Mouse (Mus musculus) thymus, postnatal 25 days (tissue): ENCODE data around the gene Lefty1.
"Not testable (repeated sequence)": the region's sequence is repeated elsewhere in the genome, so short reads cannot be mapped to it uniquely, and the experiment has no call there.

Experiments
- DNase-seq: peaks from one replicate; pipeline ENCODE4 v3.0.0; 2022

Lefty1 gene

DNA sequence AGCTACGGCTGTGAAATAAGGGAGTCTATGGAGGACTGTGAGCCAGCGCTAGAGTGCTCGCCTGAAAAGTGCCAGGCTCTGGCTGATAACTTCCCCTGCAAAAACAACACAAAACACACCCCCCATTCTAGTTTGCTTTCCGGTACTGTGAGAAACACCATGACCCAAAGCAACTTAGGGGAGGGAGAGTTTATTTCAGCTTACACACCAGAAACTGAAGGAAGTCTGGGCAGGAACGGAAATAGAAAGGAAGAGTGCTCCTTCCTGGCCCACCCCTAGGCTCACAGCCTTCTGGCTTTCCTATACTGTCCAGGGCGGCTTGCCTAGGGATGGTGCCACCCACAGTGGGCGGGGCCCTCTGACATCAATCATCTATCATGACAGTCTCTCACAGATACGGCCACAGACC lies 22.2 kb downstream of the Lefty1 start:
- no peak for DNase-seq

- no peak for DNase-seq
Observed at GRCm38 (mm10) chr1:180957989-180958388, 23.2 kb downstream of the Lefty1 start.

- DNase-seq, result no peak
Observed at GRCm38 (mm10) chr1:180958797-180959196, 24.0 kb downstream of the Lefty1 start.

GRCm38 (mm10) chr1:180965786-180966185 lies 31.0 kb downstream of the Lefty1 start:
- no peak for DNase-seq

- DNase-seq, result no peak
Observed at GRCm38 (mm10) chr1:180966542-180966941, 31.7 kb downstream of the Lefty1 start.

DNA sequence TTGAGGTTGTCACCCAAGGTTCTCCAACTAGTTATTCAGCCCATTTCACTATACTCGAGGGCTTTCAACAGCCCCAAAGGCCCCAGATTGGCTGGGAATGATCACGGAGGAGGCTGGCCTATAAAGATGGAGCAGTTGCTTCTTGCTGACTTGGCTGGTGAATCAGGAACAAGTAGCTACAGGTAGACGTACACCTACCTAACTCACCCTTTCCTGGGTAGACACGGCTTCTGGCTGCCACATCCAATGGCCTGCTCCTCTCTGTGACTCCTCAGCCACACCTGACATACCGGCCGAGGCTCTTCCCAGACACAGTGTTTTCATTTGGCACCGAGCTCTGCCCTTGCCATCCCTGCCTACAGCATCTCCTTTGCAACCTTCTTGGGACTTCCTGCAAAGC lies 32.4 kb downstream of the Lefty1 start:
- DNase-seq, result no peak

GRCm38 (mm10) chr1:180972941-180973340 lies 38.1 kb downstream of the Lefty1 start:
- DNase-seq, result no peak

GRCm38 (mm10) chr1:180974126-180974746 lies 39.4 kb downstream of the Lefty1 start:
- DNase-seq, result peak; percentile 57

DNA sequence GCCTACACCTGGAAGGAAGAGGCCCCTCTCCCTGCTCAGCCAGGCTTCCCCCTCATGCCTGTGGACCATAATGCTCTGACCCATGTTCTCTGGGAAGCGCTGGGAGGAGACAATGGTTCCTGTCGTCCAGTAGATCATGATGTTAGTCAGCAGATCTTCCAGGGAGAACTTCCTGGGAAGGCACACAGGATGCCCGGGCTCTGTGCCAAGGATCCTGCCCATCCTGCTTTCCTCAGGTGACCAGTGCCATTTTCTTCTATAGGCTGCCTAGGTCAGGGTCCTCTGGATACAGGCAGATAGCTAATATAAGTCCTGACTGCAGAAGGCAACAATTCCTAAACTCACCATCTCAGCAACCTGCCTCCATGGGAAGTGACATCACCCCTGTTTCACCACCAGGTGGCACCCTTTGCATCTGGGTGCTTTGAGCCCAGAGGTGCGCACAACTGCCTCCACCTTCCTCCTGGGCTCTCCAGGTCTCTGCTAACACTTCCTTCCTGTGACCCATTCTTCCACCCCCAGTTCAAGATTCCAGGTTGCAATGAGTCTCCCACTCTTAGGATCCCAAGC lies 41.4 kb downstream of the Lefty1 start:
- DNase-seq, result peak; percentile 66

DNA sequence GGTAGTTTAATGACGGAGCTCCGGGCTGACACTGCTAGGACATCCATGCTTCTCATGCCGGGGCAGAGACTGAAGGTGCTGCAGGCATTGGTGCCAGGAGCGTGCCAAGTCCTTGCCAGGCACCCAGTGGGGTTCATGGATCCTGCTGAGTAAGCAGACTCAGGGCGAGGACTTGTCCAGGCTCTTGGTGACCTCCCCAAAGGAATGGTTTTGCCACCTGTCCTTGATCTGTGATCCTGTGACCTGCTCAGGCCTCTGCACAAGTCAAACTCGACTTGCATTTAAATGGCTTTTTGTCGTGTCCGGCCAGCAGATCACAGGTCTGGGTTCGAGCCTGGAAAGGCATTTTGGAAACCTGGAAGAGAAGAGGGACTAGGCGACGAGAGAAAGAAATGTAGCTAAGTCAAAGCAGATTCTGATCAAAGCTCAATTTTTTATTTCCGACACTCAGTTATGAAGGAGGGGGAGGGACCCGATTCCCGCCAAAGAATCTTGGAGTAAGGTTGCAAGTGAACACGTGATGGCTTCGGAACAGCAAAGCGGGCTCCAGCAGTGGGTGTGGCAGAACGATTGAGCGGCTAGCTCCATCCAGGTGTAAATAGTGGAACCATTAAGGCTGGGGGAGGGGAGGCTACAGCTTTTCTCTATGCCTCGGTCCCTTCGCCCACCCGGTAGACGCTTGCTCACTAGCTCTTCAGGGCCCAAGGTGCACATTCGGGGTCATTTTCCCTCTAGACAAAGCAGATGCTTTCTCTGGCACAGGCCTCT lies 44.8 kb downstream of the Lefty1 start:
- no peak for DNase-seq

DNA sequence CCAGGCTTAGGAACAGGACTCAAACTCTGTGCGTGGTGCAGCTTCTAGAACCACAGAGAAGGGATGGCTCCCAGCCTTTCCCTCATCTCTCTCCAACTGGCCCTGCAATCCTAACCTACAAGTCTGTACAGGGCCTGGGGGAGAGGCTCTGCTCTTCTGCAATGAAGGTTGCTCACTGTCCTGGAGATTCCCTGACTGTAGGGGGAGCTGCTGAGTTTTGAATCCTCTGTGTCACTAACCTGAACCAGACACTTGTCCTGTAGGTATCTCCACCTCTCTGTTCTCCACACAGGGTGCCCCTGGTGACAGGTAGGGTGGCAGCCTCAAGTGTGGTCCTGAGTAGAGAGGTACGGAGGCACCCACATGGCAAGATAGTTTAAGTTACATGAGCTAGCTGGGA lies 45.6 kb downstream of the Lefty1 start:
- peak; percentile 13 for DNase-seq

DNA sequence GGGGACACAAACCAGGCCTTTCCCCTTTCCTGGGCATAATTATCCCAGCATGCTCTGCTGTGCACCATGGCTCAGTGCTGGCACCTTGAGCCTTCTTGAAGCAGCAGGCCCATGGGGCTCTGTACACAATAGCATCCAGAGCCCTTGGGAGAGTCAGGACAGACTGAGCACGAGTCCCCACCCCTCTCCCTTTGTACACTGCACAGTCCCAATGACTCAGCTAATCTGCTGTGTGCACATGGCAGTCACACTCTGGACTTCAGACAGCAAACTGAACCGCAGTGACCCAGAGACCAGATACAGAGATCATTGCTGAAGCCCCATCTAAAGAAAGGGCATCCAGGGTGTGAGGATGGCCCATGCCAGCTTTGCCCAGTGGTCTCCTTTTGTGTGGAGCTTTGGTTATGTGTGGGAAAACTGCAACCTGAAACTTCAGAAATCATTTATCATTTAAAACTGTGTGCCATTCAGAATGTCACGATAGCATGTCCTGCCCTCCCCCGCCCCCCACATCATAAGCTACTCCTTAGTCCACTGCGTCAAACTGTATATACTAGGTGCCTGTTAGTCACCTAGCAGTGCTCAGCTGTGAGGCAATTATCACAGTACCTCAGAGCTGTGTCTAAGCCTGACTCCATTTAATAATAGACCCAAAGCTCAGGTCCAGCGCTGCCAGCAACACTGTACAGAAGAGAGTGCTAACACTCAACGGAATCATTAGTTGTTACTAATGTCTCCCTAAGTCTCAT lies 46.6 kb downstream of the Lefty1 start:
- not testable (repeated sequence) for DNase-seq

GRCm38 (mm10) chr1:180986701-180987100 lies 51.9 kb downstream of the Lefty1 start:
- no peak for DNase-seq

GRCm38 (mm10) chr1:180987759-180988158 lies 52.9 kb downstream of the Lefty1 start:
- peak; percentile 77 for DNase-seq
